Mouse (Mus musculus) hindbrain, embryonic 12.5 days (tissue): Measurements from ENCODE around the gene Ncoa6. TPM values are rescaled to one million over a fixed set of nuclear protein-coding genes. Genes with fewer than 3 reads are reported as not detected.
A peak's percentile ranks its signal among the peaks of the same experiment; 100 is the strongest.

Experiments used
- ATAC-seq: fragments of 200-750 bp; cut with Nextera tagmentation; 2 replicates; pipeline ENCODE4 v1.8.0; 2017; ENCODE audit warnings: moderate TSS enrichment; ENCODE audit not compliant: low FRiP score
- H3K27ac ChIP-seq: fragments of 300-500 bp; sonication (generic); 2 replicates; pipeline ENCODE4 v1.5.1; 2016; ENCODE audit warnings: mild to moderate bottlenecking
- H3K27me3 ChIP-seq: fragments of 300-500 bp; sonication (generic); 2 replicates; pipeline ENCODE4 v1.6.1; 2016; ENCODE audit warnings: mild to moderate bottlenecking
- H3K36me3 ChIP-seq: fragments of 300-500 bp; sonication (generic); 2 replicates; pipeline ENCODE4 v1.6.1; 2016; ENCODE audit warnings: mild to moderate bottlenecking
- H3K4me1 ChIP-seq: fragments of 300-500 bp; sonication (generic); 2 replicates; pipeline ENCODE4 v1.6.1; 2016
- H3K4me2 ChIP-seq: fragments of 300-500 bp; sonication (generic); replicated peaks from 2 replicates; pipeline ENCODE4 v1.6.1; 2016; ENCODE audit warnings: mild to moderate bottlenecking
- H3K4me3 ChIP-seq: fragments of 300-500 bp; sonication (generic); 2 replicates; pipeline ENCODE4 v1.5.1; 2016; ENCODE audit warnings: mild to moderate bottlenecking
- H3K9ac ChIP-seq: fragments of 300-500 bp; sonication (generic); 2 replicates; pipeline ENCODE4 v1.6.1; 2016; ENCODE audit warnings: mild to moderate bottlenecking, moderate library complexity
- H3K9me3 ChIP-seq: fragments of 300-500 bp; sonication (generic); replicated peaks from 2 replicates; pipeline ENCODE4 v1.6.1; 2016; ENCODE audit warnings: mild to moderate bottlenecking
- WGBS: fragments of 180-500 bp; shearing (Covaris S2); methylation state at CpG from one replicate; pipeline ENCODE4 v1.1.7; 2016; 5-methylcytosine and 5-hydroxymethylcytosine counted together
- polyA plus RNA-seq: library from polyadenylated mRNA; unstranded; fragments of >200 nt; fragmentation: Nextera tagmentation; extraction: Ambion mirVana; gene quantifications from 2 replicates; pipeline ENCODE4 v1.2.1, GENCODE M21; 2016

Ncoa6 gene
- polyA plus RNA-seq, 1 experiment from 2014 or later, result 31.6 TPM

DNA sequence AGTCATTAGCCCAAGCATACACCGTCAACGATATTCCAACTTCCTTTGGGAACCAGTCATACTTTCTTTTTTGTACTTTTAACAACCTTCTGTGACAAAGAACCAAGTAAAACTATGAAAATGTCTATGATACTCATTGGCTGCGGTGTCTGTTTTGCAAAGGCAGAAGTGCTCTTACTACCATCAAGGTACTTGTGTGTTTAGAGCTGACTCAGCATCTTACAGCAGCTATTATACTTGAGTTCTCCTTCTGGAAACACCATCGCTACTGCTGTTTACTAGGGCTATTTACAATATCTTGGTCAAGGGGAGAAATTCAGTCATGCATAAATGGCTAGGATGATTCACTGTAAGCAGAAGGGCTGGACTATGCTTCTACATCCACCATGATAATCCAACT, 71.8 kb downstream of the Ncoa6 start:
- H3K9me3 ChIP-seq, result no peaks in the 10 kb centered on the region
- H3K36me3 ChIP-seq, result peaks cover 60% of the 10 kb centered on the region
- no peak for ATAC-seq
- no peaks in the 10 kb centered on the region for H3K4me1 ChIP-seq
- no peak overlapping the region for H3K4me3 ChIP-seq
- no peak overlapping the region for H3K9ac ChIP-seq
- H3K4me2 ChIP-seq, result no peak overlapping the region
- H3K27me3 ChIP-seq, result no peaks in the 10 kb centered on the region
- H3K27ac ChIP-seq, result no peak overlapping the region
- WGBS, result 97% methylated on average over 4 of the region's 4 CpGs

DNA sequence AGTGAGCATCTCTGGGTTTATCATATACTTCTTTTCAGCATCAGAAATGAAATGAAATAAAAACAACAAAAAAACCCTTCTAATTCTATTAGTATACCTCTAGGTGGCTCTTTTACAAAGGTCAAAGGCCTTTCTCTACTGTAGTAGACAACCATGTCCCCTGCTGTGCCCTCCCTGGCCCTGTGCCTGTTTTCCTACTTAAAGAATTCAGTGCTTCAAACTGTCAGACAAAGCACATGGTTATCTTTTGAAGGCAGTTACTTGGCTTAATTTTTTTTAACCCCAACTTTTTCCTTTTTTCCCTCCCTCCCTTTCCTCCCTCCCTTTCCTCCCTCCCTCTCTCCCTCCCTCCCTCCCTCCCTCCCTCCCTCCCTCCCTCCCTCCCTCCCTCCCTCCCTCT, 73.4 kb downstream of the Ncoa6 start:
- Histone ChIP-seq H3K4me3 (no peak overlapping the region), H3K27ac (no peak overlapping the region), H3K36me3 (peaks cover 54% of the 10 kb centered on the region), H3K9ac (no peak overlapping the region), H3K9me3 (no peaks in the 10 kb centered on the region), H3K4me1 (no peaks in the 10 kb centered on the region), H3K4me2 (no peak overlapping the region), H3K27me3 (no peaks in the 10 kb centered on the region)
- no peak for ATAC-seq

GRCm38 (mm10) chr2:155394586-155394985, 79.1 kb downstream of the Ncoa6 start:
- Histone ChIP-seq H3K9ac (no peak overlapping the region), H3K9me3 (no peaks in the 10 kb centered on the region), H3K4me3 (no peak overlapping the region), H3K4me1 (no peaks in the 10 kb centered on the region), H3K4me2 (no peak overlapping the region), H3K27ac (no peak overlapping the region), H3K27me3 (no peaks in the 10 kb centered on the region), H3K36me3 (peaks cover 38% of the 10 kb centered on the region)
- 81% methylated on average over 5 of the region's 5 CpGs for WGBS
- no peak for ATAC-seq

- 95% methylated on average over 2 of the region's 2 CpGs for WGBS
- no peak for ATAC-seq
- H3K4me3 ChIP-seq, result no peak overlapping the region
- H3K4me1 ChIP-seq, result peaks cover 19% of the 10 kb centered on the region
- peaks cover 57% of the 10 kb centered on the region for H3K36me3 ChIP-seq
- no peak overlapping the region for H3K9ac ChIP-seq
- H3K27ac ChIP-seq, result no peak overlapping the region
- no peak overlapping the region for H3K4me2 ChIP-seq
- no peaks in the 10 kb centered on the region for H3K9me3 ChIP-seq
- H3K27me3 ChIP-seq, result no peaks in the 10 kb centered on the region; the same call in 1 of the 2 replicates
Measured at GRCm38 (mm10) chr2:155388573-155388972, 85.1 kb downstream of the Ncoa6 start.

DNA sequence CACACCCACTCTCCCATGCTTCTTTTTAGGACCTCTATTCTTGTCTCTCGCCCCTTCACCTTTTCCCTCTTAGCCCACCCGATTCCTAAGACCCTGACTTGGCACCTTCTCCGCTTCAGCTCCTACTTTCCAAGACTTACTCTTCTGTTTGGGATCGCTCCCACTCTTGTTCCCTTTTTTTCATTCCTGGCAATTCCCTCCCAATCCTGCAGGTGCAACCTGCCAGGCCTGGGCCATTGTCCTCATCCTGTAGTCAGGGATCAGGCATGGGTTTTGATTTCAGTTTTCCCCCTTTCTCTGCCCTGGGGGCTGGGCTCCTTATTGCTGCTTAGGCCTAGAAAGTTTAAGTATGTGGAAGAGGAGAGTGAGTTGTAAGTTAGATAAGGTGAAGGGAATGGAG, 86.6 kb downstream of the Ncoa6 start:
- peaks cover 57% of the 10 kb centered on the region for H3K36me3 ChIP-seq
- H3K4me2 ChIP-seq, result no peak overlapping the region
- peak overlapping the region; percentile 36; the same call in 1 of the 2 replicates for H3K9ac ChIP-seq
- no peaks in the 10 kb centered on the region for H3K9me3 ChIP-seq
- H3K4me3 ChIP-seq, result no peak overlapping the region
- 61% methylated on average over 4 of the region's 4 CpGs for WGBS
- H3K27me3 ChIP-seq, result no peaks in the 10 kb centered on the region; the same call in 1 of the 2 replicates
- H3K4me1 ChIP-seq, result peaks cover 32% of the 10 kb centered on the region
- no peak for ATAC-seq
- H3K27ac ChIP-seq, result no peak overlapping the region

DNA sequence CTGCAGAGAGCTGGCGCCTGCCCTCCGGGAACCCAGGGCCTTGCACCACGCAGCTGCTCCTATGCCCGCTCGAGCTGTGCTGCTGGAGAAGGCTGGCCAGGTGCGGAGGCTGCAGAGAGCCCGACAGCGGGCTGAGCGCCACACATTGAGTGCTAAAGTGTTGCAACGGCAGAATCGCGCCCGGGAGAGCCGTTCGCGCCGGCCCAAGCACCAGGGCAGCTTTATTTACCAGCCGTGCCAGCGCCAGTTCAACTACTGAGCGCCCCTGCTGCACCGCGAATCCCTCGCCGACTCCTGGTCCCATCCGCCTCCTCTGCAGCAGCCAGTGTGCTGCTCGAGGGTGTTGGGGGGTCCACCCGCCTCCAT, 87.2 kb downstream of the Ncoa6 start:
- H3K9me3 ChIP-seq, result no peaks in the 10 kb centered on the region
- WGBS, result 15% methylated on average over 27 of the region's 27 CpGs
- H3K36me3 ChIP-seq, result peaks cover 56% of the 10 kb centered on the region
- peak overlapping the region; percentile 33 for H3K4me2 ChIP-seq
- H3K4me1 ChIP-seq, result peaks cover 32% of the 10 kb centered on the region
- H3K27ac ChIP-seq, result peak overlapping the region; percentile 44; the same call in 1 of the 2 replicates
- no peak for ATAC-seq
- peak overlapping the region; percentile 36; the same call in 1 of the 2 replicates for H3K9ac ChIP-seq
- H3K27me3 ChIP-seq, result no peaks in the 10 kb centered on the region; the same call in 1 of the 2 replicates
- H3K4me3 ChIP-seq, result no peak overlapping the region

- peak overlapping the region; percentile 33 for H3K4me2 ChIP-seq
- ATAC-seq, result no peak
- WGBS, result 38% methylated on average over 18 of the region's 18 CpGs
- peaks cover 34% of the 10 kb centered on the region for H3K4me1 ChIP-seq
- peaks cover 50% of the 10 kb centered on the region for H3K36me3 ChIP-seq
- no peaks in the 10 kb centered on the region; the same call in 1 of the 2 replicates for H3K27me3 ChIP-seq
- H3K9me3 ChIP-seq, result no peaks in the 10 kb centered on the region
- 0 out of 2 replicates have a peak overlapping the region, but pooled peaks have one; percentile 44 for H3K27ac ChIP-seq
- H3K9ac ChIP-seq, result peak overlapping the region; percentile 39; the same call in 1 of the 2 replicates
- H3K4me3 ChIP-seq, result 0 out of 2 replicates have a peak overlapping the region, but pooled peaks have one; percentile 2
Measured at GRCm38 (mm10) chr2:155385731-155386533, 87.8 kb downstream of the Ncoa6 start.

DNA sequence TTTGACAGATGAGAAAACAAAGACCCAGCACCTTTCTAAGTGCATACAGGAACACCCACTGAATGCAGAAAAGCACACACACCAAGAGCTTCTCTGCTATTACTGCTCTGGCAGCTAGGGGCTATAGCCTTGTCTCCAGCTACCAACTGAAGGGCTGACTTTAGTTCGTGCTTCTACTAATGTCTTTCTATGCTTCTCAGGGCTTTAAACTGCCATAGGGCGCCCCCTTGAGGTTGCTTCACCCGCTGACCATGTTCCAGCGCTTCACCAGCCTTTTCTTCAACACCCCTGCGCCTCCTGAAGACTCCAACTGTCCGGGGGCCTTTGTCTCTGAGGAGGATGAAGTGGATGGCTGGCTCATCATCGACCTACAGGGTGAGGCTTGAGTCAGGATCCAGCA, 88.6 kb downstream of the Ncoa6 start:
- Histone ChIP-seq H3K36me3 (peaks cover 46% of the 10 kb centered on the region), H3K9me3 (no peaks in the 10 kb centered on the region), H3K27me3 (peaks cover 3% of the 10 kb centered on the region), H3K27ac (no peak overlapping the region), H3K9ac (0 out of 2 replicates have a peak overlapping the region, but pooled peaks have one; percentile 39), H3K4me2 (peak overlapping the region; percentile 33), H3K4me3 (no peak overlapping the region), H3K4me1 (peaks cover 42% of the 10 kb centered on the region)
- ATAC-seq, result no peak
- WGBS, result 22% methylated on average over 7 of the region's 7 CpGs

DNA sequence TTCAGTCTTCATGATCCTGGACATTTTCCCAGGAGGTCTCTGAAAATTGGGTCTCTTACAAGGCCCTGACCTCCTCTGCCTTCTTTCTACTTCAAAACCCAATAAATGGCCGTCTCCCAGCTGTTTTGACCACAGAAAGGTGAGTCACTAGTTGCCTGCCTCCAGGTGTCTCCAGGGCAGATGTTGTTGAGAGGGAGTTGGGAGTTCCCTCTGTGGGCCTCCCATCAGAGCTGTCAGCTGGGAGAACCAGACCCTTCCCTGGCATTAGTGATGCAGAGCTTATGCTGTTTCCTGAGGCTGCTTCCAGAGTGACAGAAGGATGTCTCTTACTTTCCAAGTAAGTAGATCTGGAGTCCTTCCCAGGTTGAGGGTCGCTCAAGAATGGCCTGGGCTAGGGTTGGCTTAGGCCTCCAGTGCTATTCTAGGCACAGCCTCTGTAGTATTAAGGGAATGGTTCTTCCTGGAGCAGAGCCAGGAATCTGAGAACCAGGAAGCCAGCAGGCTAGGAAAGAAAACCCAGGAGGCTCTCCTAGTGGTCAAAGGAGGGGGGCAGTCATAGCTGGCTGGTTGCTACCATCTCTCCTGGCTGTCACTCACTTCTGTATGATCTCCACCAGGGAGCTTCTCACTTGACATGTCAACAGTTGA, 90.8 kb downstream of the Ncoa6 start:
- Histone ChIP-seq H3K4me2 (peak overlapping the region; percentile 81), H3K9me3 (no peaks in the 10 kb centered on the region), H3K9ac (peak overlapping the region; percentile 94), H3K36me3 (peaks cover 28% of the 10 kb centered on the region), H3K4me1 (peaks cover 43% of the 10 kb centered on the region), H3K4me3 (peak overlapping the region; percentile 76), H3K27ac (peak overlapping the region; percentile 99; the same call in 1 of the 2 replicates), H3K27me3 (peaks cover 12% of the 10 kb centered on the region)
- ATAC-seq, result no peak
- WGBS, result 85% methylated on average over 2 of the region's 2 CpGs

- peak overlapping the region; percentile 94 for H3K9ac ChIP-seq
- H3K27ac ChIP-seq, result peak overlapping the region; percentile 99
- H3K9me3 ChIP-seq, result no peaks in the 10 kb centered on the region
- peaks cover 22% of the 10 kb centered on the region for H3K36me3 ChIP-seq
- H3K27me3 ChIP-seq, result peaks cover 12% of the 10 kb centered on the region
- peak overlapping the region; percentile 81 for H3K4me2 ChIP-seq
- ATAC-seq, result peak; percentile 26
- 25% methylated on average over 6 of the region's 6 CpGs for WGBS
- peaks cover 43% of the 10 kb centered on the region for H3K4me1 ChIP-seq
- H3K4me3 ChIP-seq, result peak overlapping the region; percentile 76
Measured at GRCm38 (mm10) chr2:155382332-155382700, 91.4 kb downstream of the Ncoa6 start.

GRCm38 (mm10) chr2:155381643-155382331, 91.9 kb downstream of the Ncoa6 start:
- Histone ChIP-seq H3K4me1 (peaks cover 43% of the 10 kb centered on the region), H3K36me3 (peaks cover 17% of the 10 kb centered on the region), H3K27me3 (peaks cover 12% of the 10 kb centered on the region), H3K9me3 (no peaks in the 10 kb centered on the region), H3K4me3 (peak overlapping the region; percentile 76), H3K4me2 (peak overlapping the region; percentile 81), H3K27ac (peak overlapping the region; percentile 99), H3K9ac (peak overlapping the region; percentile 94)
- WGBS, result under 1% methylated on average over 67 of the region's 68 CpGs
- peak; percentile 95 for ATAC-seq

GRCm38 (mm10) chr2:155381060-155381437, 92.6 kb downstream of the Ncoa6 start:
- H3K4me1 ChIP-seq, result peaks cover 36% of the 10 kb centered on the region
- peak overlapping the region; percentile 81 for H3K4me2 ChIP-seq
- no peaks in the 10 kb centered on the region for H3K9me3 ChIP-seq
- H3K27ac ChIP-seq, result peak overlapping the region; percentile 99
- peaks cover 10% of the 10 kb centered on the region for H3K36me3 ChIP-seq
- peak overlapping the region; percentile 76 for H3K4me3 ChIP-seq
- peaks cover 12% of the 10 kb centered on the region for H3K27me3 ChIP-seq
- no peak for ATAC-seq
- WGBS, result 1% methylated on average over 11 of the region's 11 CpGs
- peak overlapping the region; percentile 94 for H3K9ac ChIP-seq
